28 mouse cellular contexts compared by ENCODE assay signal in the genomic region with DNA sequence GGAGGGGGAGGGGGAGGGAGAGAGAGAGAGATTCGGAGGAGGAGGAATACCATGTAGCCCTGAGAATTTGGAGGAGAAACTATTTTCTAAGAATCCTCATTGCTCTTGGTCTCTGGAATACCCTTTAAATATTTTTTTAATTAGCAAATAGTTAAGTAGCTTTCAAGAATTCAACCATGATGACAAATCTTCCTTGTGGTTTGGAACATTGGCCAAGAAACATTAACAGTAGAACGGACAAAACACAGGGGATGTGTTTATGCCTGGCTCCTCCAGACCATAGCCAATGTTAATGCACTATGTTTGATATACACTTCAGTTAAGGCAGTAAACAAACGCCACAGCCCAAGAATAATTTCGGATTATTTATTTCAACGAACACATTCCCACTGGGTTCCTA.
A peak's percentile ranks its signal among the peaks of the same experiment; 100 is the strongest.
DNase-seq lines count a peak whose midpoint lies in the region; ATAC-seq and TF ChIP-seq lines count a peak whose summit lies in the region.
"Had no signal": no experiment of that assay in that cellular context is flagged by ENCODE, and none has a peak within 500 bp of the region (broad histone marks: within the 10 kb centered on the region; RNA-seq: fewer than 3 reads in every experiment).

No protein-coding gene starts in this region.

- H3K4me3 ChIP-seq in neural tube, embryonic 14.5 days (ENCODE audit: low read depth, low read length) = no peak overlapping the region
- H3K4me3 ChIP-seq in midbrain, embryonic 11.5 days (ENCODE audit: low read depth, low read length) = no peak overlapping the region
- H3K4me3 ChIP-seq: embryonic facial prominence, embryonic 13.5 days; embryonic facial prominence, embryonic 15.5 days; erythroblast, embryonic 14.5 days; forebrain, embryonic 10.5 days; forebrain, embryonic 12.5 days had no signal

- DNase-seq in neural tube, embryonic 10.5 days (ENCODE audit: extremely low spot score, low spot score) = no peak
- peak; percentile 42 for DNase-seq in Muller cell, postnatal 12 days (ENCODE audit: inconsistent ontology term)
- DNase-seq in brain, embryonic 14.5 days (ENCODE audit: low read depth) = peak; percentile 15
- no peak for DNase-seq in midbrain, embryonic 11.5 days (ENCODE audit: low spot score, missing footprints)
- DNase-seq in right cerebral cortex, postnatal 36 days (ENCODE audit: low spot score in 2 of 2) = no peak
- DNase-seq: adrenal gland, adult 8-10 months; adrenal gland, postnatal 14 days; adrenal gland, postnatal 36 days; B cell, adult 2 months; cerebellum, adult 11 months; cerebellum, adult 18-20 months; cerebellum, adult 8-10 months; cerebellum, adult 9-11 months; cerebellum, postnatal 14 days; cerebellum, postnatal 36 days; embryo, embryonic 11 days had no signal

- TF ChIP-seq POLR2A in brain, embryonic 14.5 days (IDR thresholded peaks at IDR 0.05; ENCODE audit: borderline replicate concordance, extremely low read depth, insufficient read depth, insufficient read length, poor library complexity, severe bottlenecking) = no peak

- no peak for TF ChIP-seq CTCF in brain, embryonic 14.5 days (IDR thresholded peaks at IDR 0.05; ENCODE audit: borderline replicate concordance, extremely low read depth, insufficient read depth, insufficient read length)

- H3K36me3 ChIP-seq in neural tube, embryonic 14.5 days (ENCODE audit: control insufficient read depth, insufficient read depth, low read length) = no peaks in the 10 kb centered on the region
- H3K36me3 ChIP-seq in midbrain, embryonic 11.5 days (ENCODE audit: control insufficient read depth, insufficient read depth, low read length) = no peaks in the 10 kb centered on the region
- H3K36me3 ChIP-seq: embryonic facial prominence, embryonic 13.5 days; embryonic facial prominence, embryonic 15.5 days; forebrain, embryonic 10.5 days; forebrain, embryonic 12.5 days; G1E had no signal

- no peak overlapping the region for H3K4me2 ChIP-seq in neural tube, embryonic 14.5 days (ENCODE audit: low read depth, low read length)
- no peak overlapping the region for H3K4me2 ChIP-seq in midbrain, embryonic 11.5 days
- H3K4me2 ChIP-seq: embryonic facial prominence, embryonic 13.5 days; embryonic facial prominence, embryonic 15.5 days; forebrain, embryonic 12.5 days had no signal

- no peak overlapping the region for H3K9ac ChIP-seq in neural tube, embryonic 14.5 days (replicated peaks; ENCODE audit: low read depth, low read length)
- no peak overlapping the region for H3K9ac ChIP-seq in midbrain, embryonic 11.5 days (ENCODE audit: low read length)
- H3K9ac ChIP-seq: embryonic facial prominence, embryonic 13.5 days; embryonic facial prominence, embryonic 15.5 days; forebrain, embryonic 12.5 days had no signal

- 64% methylated on average over 5 of the region's 5 CpGs for WGBS in neural tube, embryonic 14.5 days
- WGBS in midbrain, embryonic 11.5 days = 83% methylated on average over 5 of the region's 5 CpGs

- H3K27ac ChIP-seq in neural tube, embryonic 14.5 days (ENCODE audit: low read depth, low read length) = no peak overlapping the region
- no peak overlapping the region for H3K27ac ChIP-seq in midbrain, embryonic 11.5 days (ENCODE audit: low read depth, low read length)
- H3K27ac ChIP-seq: embryonic facial prominence, embryonic 13.5 days; embryonic facial prominence, embryonic 15.5 days; forebrain, embryonic 10.5 days; forebrain, embryonic 12.5 days had no signal

- H3K27me3 ChIP-seq in neural tube, embryonic 14.5 days (ENCODE audit: control insufficient read depth, insufficient read depth, low read length) = no peaks in the 10 kb centered on the region
- no peaks in the 10 kb centered on the region for H3K27me3 ChIP-seq in midbrain, embryonic 11.5 days (ENCODE audit: control insufficient read depth, insufficient read depth, low read length)
- H3K27me3 ChIP-seq: CH12.LX; embryonic facial prominence, embryonic 13.5 days; embryonic facial prominence, embryonic 15.5 days had no signal

- ATAC-seq in neural tube, embryonic 14.5 days (ENCODE audit: low read depth) = 0 out of 2 replicates have a peak, but pooled peaks have one; percentile 31
- no peak for ATAC-seq in midbrain, embryonic 11.5 days (ENCODE audit: low FRiP score)
- ATAC-seq: activated CD4-positive, CD25-positive, alpha-beta regulatory T cell, adult 4 months; CD4-positive, CD25-positive, alpha-beta regulatory T cell, adult 4 months; forebrain, embryonic 14.5 days; forebrain, embryonic 16.5 days had no signal

- no peaks in the 10 kb centered on the region for H3K4me1 ChIP-seq in neural tube, embryonic 14.5 days (ENCODE audit: control insufficient read depth, insufficient read depth, low read length)
- no peaks in the 10 kb centered on the region for H3K4me1 ChIP-seq in midbrain, embryonic 11.5 days (ENCODE audit: control insufficient read depth, insufficient read depth, low read length)
- H3K4me1 ChIP-seq: embryonic facial prominence, embryonic 13.5 days; embryonic facial prominence, embryonic 15.5 days; forebrain, embryonic 12.5 days had no signal

- no peaks in the 10 kb centered on the region for H3K9me3 ChIP-seq in neural tube, embryonic 14.5 days (ENCODE audit: control insufficient read depth, low read length)
- no peaks in the 10 kb centered on the region for H3K9me3 ChIP-seq in midbrain, embryonic 11.5 days (ENCODE audit: control insufficient read depth, low read length)
- H3K9me3 ChIP-seq: embryonic facial prominence, embryonic 13.5 days; embryonic facial prominence, embryonic 15.5 days; forebrain, embryonic 10.5 days; forebrain, embryonic 12.5 days; G1E had no signal

Comparison
In these comparisons a context has a peak if more than half of its experiments do, and no peak if none do; other contexts are left out.
1. DNase-seq: peak in Muller cell, postnatal 12 days (single experiment) and brain, embryonic 14.5 days (single experiment); none in neural tube, embryonic 10.5 days (single experiment), midbrain, embryonic 11.5 days (single experiment) and right cerebral cortex, postnatal 36 days (0 of 2).